Mouse (Mus musculus) liver, embryonic 11.5 days (tissue): Measurements from ENCODE around the gene Zbtb2. TPM values are rescaled to one million over a fixed set of nuclear protein-coding genes. Genes with fewer than 3 reads are reported as not detected.

Source experiments
- ATAC-seq: fragments of 200-750 bp; cut with Nextera tagmentation; replicated peaks from 2 replicates; pipeline ENCODE4 v1.8.0; 2017; ENCODE audit warnings: moderate number of reproducible peaks, mild to moderate bottlenecking, moderate TSS enrichment, moderate library complexity; ENCODE audit not compliant: low FRiP score
- DNase-seq: peaks from one replicate; pipeline ENCODE4 v3.0.0-alpha.2; 2017; ENCODE audit warnings: low spot score
- H3K27ac ChIP-seq: fragments of 300-500 bp; sonication (generic); 2 replicates; pipeline ENCODE4 v1.5.1; 2014; ENCODE audit warnings: mild to moderate bottlenecking, low read depth, low read length, control low read depth
- H3K27me3 ChIP-seq: fragments of 300-500 bp; sonication (generic); replicated peaks from 2 replicates; pipeline ENCODE4 v1.6.1; 2014; ENCODE audit warnings: low read length, mixed read lengths; ENCODE audit not compliant: control insufficient read depth, insufficient read depth
- H3K36me3 ChIP-seq: fragments of 300-500 bp; sonication (generic); 2 replicates; pipeline ENCODE4 v1.6.1; 2014; ENCODE audit warnings: mild to moderate bottlenecking, low read length, moderate library complexity, mixed read lengths; ENCODE audit not compliant: control insufficient read depth, insufficient read depth
- H3K4me1 ChIP-seq: fragments of 300-500 bp; sonication (generic); replicated peaks from 2 replicates; pipeline ENCODE4 v1.6.1; 2014; ENCODE audit warnings: low read length, mixed read lengths; ENCODE audit not compliant: control insufficient read depth, insufficient read depth
- H3K4me2 ChIP-seq: fragments of 300-500 bp; sonication (generic); 2 replicates; pipeline ENCODE4 v1.6.1; 2014; ENCODE audit warnings: mild to moderate bottlenecking, control low read depth, moderate library complexity
- H3K4me3 ChIP-seq: fragments of 300-500 bp; sonication (generic); 2 replicates; pipeline ENCODE4 v1.5.1; 2014; ENCODE audit warnings: low read depth, low read length, control low read depth
- H3K9ac ChIP-seq: fragments of 300-500 bp; sonication (generic); 2 replicates; pipeline ENCODE4 v1.6.1; 2014; ENCODE audit warnings: low read depth, low read length, control low read depth
- H3K9me3 ChIP-seq: fragments of 300-500 bp; sonication (generic); 2 replicates; pipeline ENCODE4 v1.6.1; 2016; ENCODE audit warnings: low read length, inconsistent platforms, mixed read lengths; ENCODE audit not compliant: control insufficient read depth
- WGBS: fragments of 180-500 bp; shearing (Covaris S2); extraction: QIAGEN DNeasy Blood & Tissue Kit; methylation state at CpG from one replicate; pipeline ENCODE4 v1.1.7; 2014; 5-methylcytosine and 5-hydroxymethylcytosine counted together
- polyA plus RNA-seq: library from polyadenylated mRNA; unstranded; fragments of >200 nt; fragmentation: Nextera tagmentation; extraction: Ambion mirVana; gene quantifications from 2 replicates; pipeline ENCODE4 v1.2.1, GENCODE M21; 2014

Zbtb2 gene
- polyA plus RNA-seq, 1 experiment from 2014 or later: 12.3 TPM

DNA sequence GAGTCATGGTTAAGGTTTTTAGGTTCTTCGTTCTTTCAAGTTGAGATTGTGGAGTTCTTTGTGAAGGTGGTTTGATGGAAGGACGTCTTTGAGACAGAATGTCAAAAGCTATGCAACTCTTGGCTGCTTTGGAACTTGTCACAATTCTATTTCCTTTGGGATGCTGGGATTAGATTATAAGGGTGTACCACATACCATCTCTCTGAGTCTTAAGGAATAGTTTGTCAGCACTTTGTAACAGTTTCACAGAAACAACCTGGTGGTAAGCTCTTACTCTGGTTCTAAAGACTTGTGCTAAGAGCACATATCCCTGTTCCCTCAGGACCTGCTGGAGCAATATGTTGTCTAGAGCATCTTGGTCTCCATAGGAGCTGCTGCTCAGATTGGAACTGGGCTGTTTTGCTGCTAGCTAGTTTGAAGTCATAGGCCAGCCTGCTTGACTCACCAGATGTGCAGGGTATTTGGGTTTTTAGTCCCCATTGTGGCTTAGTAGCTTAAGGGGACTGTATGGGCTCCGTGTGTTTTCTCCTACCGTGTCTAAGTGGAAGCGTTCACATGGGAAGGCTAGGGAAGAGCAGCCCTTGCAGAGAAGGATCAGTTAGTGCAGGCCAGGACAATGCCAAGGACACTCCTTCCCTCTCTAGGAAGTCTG lies 1.7 kb upstream of the Zbtb2 start:
- no peak for ATAC-seq
- peak overlapping the region; percentile 98 for H3K9ac ChIP-seq
- WGBS: 65% methylated on average over 5 of the region's 5 CpGs

DNA sequence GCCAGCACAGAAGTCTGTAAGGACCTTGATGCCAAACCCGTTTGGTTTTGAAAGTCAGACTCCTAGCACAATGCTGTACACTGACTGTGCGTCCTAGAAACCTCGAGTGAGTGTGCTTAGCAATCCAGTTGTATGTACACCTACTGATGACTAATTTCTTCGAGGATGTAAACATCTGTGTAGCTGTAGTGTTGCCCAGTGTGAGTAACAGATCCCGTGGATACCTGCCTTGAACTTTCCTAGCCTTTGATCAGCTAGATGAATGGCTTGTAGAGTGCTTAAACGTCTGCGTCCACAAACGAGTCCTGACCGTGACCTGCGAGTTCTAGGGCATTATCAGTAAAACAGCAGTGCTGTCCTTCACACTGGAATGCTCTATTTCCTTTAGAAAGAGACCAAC lies 1.1 kb upstream of the Zbtb2 start:
- ATAC-seq (no peak), DNase-seq (no peak)
- no peaks in the 10 kb centered on the region for H3K36me3 ChIP-seq
- 18% methylated on average over 10 of the region's 10 CpGs for WGBS
- peak overlapping the region; percentile 92 for H3K4me2 ChIP-seq
- no peaks in the 10 kb centered on the region for H3K27me3 ChIP-seq
- peak overlapping the region; percentile 98 for H3K9ac ChIP-seq
- no peak overlapping the region for H3K27ac ChIP-seq
- peak overlapping the region; percentile 98 for H3K4me3 ChIP-seq
- no peaks in the 10 kb centered on the region for H3K9me3 ChIP-seq
- peaks cover 35% of the 10 kb centered on the region for H3K4me1 ChIP-seq

More for the DNA sequence above, 1.7 kb upstream of the Zbtb2 start:
- H3K4me3 ChIP-seq: peak overlapping the region; percentile 98
- H3K4me1 ChIP-seq: peaks cover 35% of the 10 kb centered on the region
- DNase-seq: no peak
- H3K36me3 ChIP-seq: no peaks in the 10 kb centered on the region
- peak overlapping the region; percentile 92 for H3K4me2 ChIP-seq
- H3K27me3 ChIP-seq: no peaks in the 10 kb centered on the region
- H3K27ac ChIP-seq: no peak overlapping the region
- H3K9me3 ChIP-seq: no peaks in the 10 kb centered on the region

DNA sequence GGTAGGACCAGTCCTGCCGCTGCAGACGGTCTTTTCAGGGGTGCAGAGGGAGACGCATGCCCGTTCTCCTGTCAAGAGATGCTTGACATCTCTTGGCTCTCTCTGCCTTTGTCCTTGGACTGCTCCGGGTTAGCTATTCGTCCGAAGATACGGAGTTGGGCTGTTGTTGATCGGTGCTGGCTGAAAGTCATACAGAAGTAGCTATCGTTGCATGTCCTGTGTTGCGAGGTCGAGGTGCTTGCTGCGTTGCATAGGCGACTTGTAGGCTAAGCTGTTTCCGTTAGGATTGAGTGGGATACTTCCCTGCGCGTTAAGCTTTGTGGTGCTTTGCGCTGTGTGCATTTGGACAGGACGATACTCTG lies 457 bp upstream of the Zbtb2 start:
- H3K27me3 ChIP-seq: no peaks in the 10 kb centered on the region
- H3K9me3 ChIP-seq: no peaks in the 10 kb centered on the region
- peak overlapping the region; percentile 99 for H3K27ac ChIP-seq
- H3K4me1 ChIP-seq: peaks cover 37% of the 10 kb centered on the region
- WGBS: under 1% methylated on average over 19 of the region's 19 CpGs
- peak overlapping the region; percentile 98 for H3K4me3 ChIP-seq
- peak overlapping the region; percentile 92 for H3K4me2 ChIP-seq
- DNase-seq (peak; percentile 60), ATAC-seq (no peak)
- peak overlapping the region; percentile 98 for H3K9ac ChIP-seq
- no peaks in the 10 kb centered on the region for H3K36me3 ChIP-seq

DNA sequence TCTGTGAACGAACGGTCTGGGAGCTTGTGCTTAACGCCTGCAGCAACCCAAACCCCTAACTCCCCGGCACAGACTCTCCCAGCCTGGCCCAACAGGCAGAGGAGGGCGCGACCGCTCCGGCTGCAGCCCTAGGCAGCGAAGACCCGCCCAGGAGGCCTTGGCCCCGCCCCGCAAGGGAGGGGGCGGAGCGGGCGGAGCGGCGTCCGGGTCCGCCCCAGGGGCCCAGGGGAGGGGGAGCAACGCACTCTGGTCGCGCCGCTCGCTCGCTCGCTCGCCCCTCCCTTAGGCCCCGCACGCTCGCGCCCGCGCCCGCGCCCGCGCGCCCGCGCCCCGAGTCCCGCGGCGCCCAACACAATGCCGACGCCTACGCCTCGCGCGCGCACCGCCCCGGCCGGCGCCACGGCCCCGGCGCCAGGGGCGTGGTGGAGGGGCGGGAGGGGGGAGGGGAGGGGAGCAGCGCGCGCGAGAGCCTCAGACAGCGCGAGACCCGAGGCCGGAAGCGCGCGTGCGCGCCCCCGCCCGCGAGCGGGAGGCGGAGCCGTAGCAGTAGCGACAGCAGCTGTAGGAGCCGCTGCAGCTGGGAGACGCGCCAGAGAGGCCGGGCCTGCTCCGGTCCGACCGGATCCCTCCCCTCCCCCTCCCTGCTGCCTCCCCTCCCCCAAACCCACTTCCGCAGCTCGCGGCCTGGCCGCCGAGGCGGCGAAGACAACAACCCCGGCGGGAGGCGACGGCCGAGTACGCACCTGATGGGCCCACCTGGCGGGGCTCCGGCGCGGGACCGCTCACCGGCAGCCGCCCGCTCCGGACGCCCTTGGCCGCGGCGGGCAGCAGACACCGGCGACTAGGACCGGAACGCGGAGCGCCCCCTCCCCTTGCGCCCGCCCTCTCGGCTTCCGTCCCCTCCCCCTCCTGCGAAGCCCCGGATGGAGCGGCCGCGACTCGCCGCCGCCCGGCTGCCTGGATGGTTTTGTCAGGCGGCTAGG lies 1.0 kb downstream of the Zbtb2 start:
- peak overlapping the region; percentile 98 for H3K4me3 ChIP-seq
- peak overlapping the region; percentile 92 for H3K4me2 ChIP-seq
- peak overlapping the region; percentile 99 for H3K27ac ChIP-seq
- ATAC-seq: peak; percentile 91
- DNase-seq: peak; percentile 97
- under 1% methylated on average over 65 of the region's 133 CpGs for WGBS
- H3K36me3 ChIP-seq: no peaks in the 10 kb centered on the region
- peaks cover 40% of the 10 kb centered on the region for H3K4me1 ChIP-seq
- no peaks in the 10 kb centered on the region for H3K27me3 ChIP-seq
- no peaks in the 10 kb centered on the region for H3K9me3 ChIP-seq
- H3K9ac ChIP-seq: peak overlapping the region; percentile 98

DNA sequence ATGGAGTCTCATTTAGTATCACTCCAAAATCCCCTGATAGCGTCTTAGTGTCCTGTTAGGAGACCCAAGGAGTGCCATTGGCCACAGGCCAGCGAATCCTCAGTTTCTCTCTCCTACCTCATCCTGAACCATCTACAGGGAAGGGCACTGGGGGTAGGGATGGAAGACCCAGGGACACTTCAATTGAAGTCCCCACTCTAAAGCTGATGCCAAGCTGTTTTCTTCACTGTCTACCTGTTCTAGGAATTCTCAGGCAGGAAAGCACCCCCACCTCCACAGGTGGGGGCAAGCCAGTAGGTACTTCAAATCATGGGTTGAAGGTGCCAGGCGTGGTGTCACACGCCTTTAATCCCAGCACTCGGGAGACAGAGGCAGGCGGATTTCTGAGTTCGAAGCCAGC lies 3.7 kb downstream of the Zbtb2 start:
- no peak for DNase-seq
- Histone ChIP-seq H3K36me3 (no peaks in the 10 kb centered on the region), H3K9me3 (no peaks in the 10 kb centered on the region), H3K9ac (no peak overlapping the region), H3K27ac (no peak overlapping the region), H3K4me2 (no peak overlapping the region), H3K27me3 (no peaks in the 10 kb centered on the region), H3K4me1 (peaks cover 21% of the 10 kb centered on the region), H3K4me3 (no peak overlapping the region)
- no peak for ATAC-seq
- 86% methylated on average over 7 of the region's 7 CpGs for WGBS

DNA sequence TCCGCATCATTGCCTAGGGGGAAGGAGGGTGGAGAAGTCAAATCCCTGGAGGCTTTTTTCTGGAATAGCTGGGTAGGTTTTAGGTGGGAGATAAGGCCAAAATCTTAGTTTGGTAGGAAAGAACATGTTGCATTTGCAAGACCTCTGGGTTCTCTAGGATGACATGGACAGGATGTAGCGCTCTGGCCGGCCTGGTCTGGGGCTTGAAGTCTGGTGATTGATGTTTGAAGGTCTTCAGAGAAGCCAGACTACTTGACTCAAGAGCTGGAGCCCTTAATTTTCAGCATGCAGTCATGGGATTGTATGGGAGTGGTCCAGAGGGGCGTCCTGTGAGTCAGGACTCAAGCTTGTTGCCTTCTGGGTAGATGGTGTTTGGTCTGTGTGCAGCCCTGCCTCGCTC lies 7.2 kb downstream of the Zbtb2 start:
- no peak for DNase-seq
- ATAC-seq: no peak
- no peaks in the 10 kb centered on the region for H3K27me3 ChIP-seq
- H3K4me3 ChIP-seq: no peak overlapping the region
- H3K9ac ChIP-seq: no peak overlapping the region
- H3K4me2 ChIP-seq: no peak overlapping the region
- no peaks in the 10 kb centered on the region for H3K36me3 ChIP-seq
- no peak overlapping the region for H3K27ac ChIP-seq
- WGBS: 71% methylated on average over 5 of the region's 5 CpGs
- H3K9me3 ChIP-seq: no peaks in the 10 kb centered on the region
- peaks cover 15% of the 10 kb centered on the region for H3K4me1 ChIP-seq

DNA sequence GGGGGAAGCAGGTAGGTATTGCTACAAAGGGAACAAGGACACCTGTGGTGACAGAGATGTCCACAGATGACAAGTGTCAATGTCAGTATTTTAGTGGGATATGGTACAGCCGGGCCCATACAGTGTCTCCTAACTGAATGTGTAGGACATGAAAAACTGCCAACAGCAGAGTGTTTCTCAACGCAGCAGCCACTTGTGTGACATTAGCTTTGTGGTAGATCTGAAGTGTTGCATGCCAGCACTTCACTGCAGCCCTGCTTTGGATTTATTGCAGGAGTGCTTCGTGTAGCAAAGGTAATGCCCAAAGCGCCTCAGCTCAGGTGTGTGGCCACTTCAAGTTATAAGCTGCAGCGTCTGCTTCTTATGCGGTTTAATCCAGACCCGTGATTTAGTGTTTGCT lies 11.0 kb downstream of the Zbtb2 start:
- H3K27ac ChIP-seq: no peak overlapping the region
- no peak overlapping the region for H3K9ac ChIP-seq
- no peak overlapping the region for H3K4me2 ChIP-seq
- no peaks in the 10 kb centered on the region for H3K4me1 ChIP-seq
- no peak for DNase-seq
- ATAC-seq: no peak
- H3K4me3 ChIP-seq: no peak overlapping the region
- WGBS: 88% methylated on average over 7 of the region's 7 CpGs
- H3K36me3 ChIP-seq: peaks cover 2% of the 10 kb centered on the region; the same call in 1 of the 2 replicates
- no peaks in the 10 kb centered on the region for H3K27me3 ChIP-seq
- H3K9me3 ChIP-seq: no peaks in the 10 kb centered on the region

DNA sequence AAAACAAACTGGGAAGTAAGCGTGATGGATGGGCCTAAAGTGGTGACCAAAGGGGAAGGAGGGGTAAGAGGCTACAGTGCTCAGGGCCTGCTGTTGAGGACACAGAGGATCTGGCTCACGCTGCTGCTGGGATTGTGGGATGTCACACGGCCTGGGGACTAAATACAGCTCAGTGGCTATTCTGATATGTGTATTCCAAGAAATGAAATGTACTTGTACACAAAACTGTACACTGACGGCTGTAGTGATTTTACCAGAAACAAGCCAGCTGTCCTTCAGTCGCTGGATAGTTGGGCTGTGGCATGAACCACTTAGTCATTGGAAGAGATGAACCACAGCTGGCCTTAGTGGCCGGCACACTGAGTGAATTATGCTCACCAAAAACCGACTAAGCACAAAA lies 11.4 kb downstream of the Zbtb2 start:
- no peak for DNase-seq
- ATAC-seq: no peak
- H3K9ac ChIP-seq: no peak overlapping the region
- H3K27me3 ChIP-seq: no peaks in the 10 kb centered on the region
- peaks cover 2% of the 10 kb centered on the region; the same call in 1 of the 2 replicates for H3K36me3 ChIP-seq
- H3K27ac ChIP-seq: no peak overlapping the region
- no peak overlapping the region for H3K4me2 ChIP-seq
- H3K4me1 ChIP-seq: no peaks in the 10 kb centered on the region
- no peak overlapping the region for H3K4me3 ChIP-seq
- 73% methylated on average over 7 of the region's 7 CpGs for WGBS
- no peaks in the 10 kb centered on the region for H3K9me3 ChIP-seq
